Mouse (Mus musculus): Measurements from ENCODE around the gene Palld.

Gene Palld

GRCm38 (mm10) chr8:61685280-61685679, 217.2 kb downstream of the Palld start:
- no peak for DNase-seq (ENCODE audit: low spot score in 2 of 2)

- DNase-seq (ENCODE audit: low spot score in 2 of 2), result no peak
Measured at GRCm38 (mm10) chr8:61684280-61684939, 218.1 kb downstream of the Palld start.

- no peak for DNase-seq (ENCODE audit: low spot score in 2 of 2)
Measured at GRCm38 (mm10) chr8:61682902-61683301, 219.6 kb downstream of the Palld start.

- no peak for DNase-seq (ENCODE audit: low spot score in 2 of 2)
Measured at GRCm38 (mm10) chr8:61681217-61681616, 221.3 kb downstream of the Palld start.

GRCm38 (mm10) chr8:61677227-61677626, 225.3 kb downstream of the Palld start:
- no peak for DNase-seq (ENCODE audit: low spot score in 2 of 2)

- no peak for DNase-seq (ENCODE audit: low spot score in 2 of 2)
Measured at GRCm38 (mm10) chr8:61671151-61671550, 231.3 kb downstream of the Palld start.

GRCm38 (mm10) chr8:61670376-61670775, 232.1 kb downstream of the Palld start:
- no peak for DNase-seq (ENCODE audit: low spot score in 2 of 2)

GRCm38 (mm10) chr8:61666919-61667318, 235.6 kb downstream of the Palld start:
- DNase-seq (ENCODE audit: low spot score in 2 of 2), result no peak

- DNase-seq (ENCODE audit: low spot score in 2 of 2), result no peak
Measured at GRCm38 (mm10) chr8:61665021-61665420, 237.5 kb downstream of the Palld start.

GRCm38 (mm10) chr8:61664162-61664561, 238.3 kb downstream of the Palld start:
- DNase-seq (ENCODE audit: low spot score in 2 of 2), result no peak

- DNase-seq (ENCODE audit: low spot score in 2 of 2), result no peak
Measured at GRCm38 (mm10) chr8:61662829-61663228, 239.7 kb downstream of the Palld start.

- peak in 1 of 2 experiments; percentile 14 for DNase-seq (ENCODE audit: low spot score in 2 of 2)
Measured at GRCm38 (mm10) chr8:61661611-61662010, 240.9 kb downstream of the Palld start.

- DNase-seq (ENCODE audit: low spot score in 2 of 2), result no peak
Measured at GRCm38 (mm10) chr8:61660961-61661360, 241.5 kb downstream of the Palld start.

- DNase-seq (ENCODE audit: low spot score in 2 of 2), result no peak
Measured at GRCm38 (mm10) chr8:61651955-61652354, 250.5 kb downstream of the Palld start.

GRCm38 (mm10) chr8:61646195-61646835, 256.2 kb downstream of the Palld start:
- DNase-seq (ENCODE audit: low spot score in 2 of 2), result no peak

GRCm38 (mm10) chr8:61645642-61646041, 256.8 kb downstream of the Palld start:
- no peak for DNase-seq (ENCODE audit: low spot score in 2 of 2)

GRCm38 (mm10) chr8:61643215-61643614, 259.3 kb downstream of the Palld start:
- DNase-seq (ENCODE audit: low spot score in 2 of 2), result no peak

GRCm38 (mm10) chr8:61642358-61642847, 260.1 kb downstream of the Palld start:
- no peak for DNase-seq (ENCODE audit: low spot score in 2 of 2)

- no peak for DNase-seq (ENCODE audit: low spot score in 2 of 2)
Measured at GRCm38 (mm10) chr8:61639596-61639995, 262.9 kb downstream of the Palld start.

GRCm38 (mm10) chr8:61639008-61639407, 263.5 kb downstream of the Palld start:
- DNase-seq (ENCODE audit: low spot score in 2 of 2), result no peak

GRCm38 (mm10) chr8:61637736-61638135, 264.8 kb downstream of the Palld start:
- no peak for DNase-seq (ENCODE audit: low spot score in 2 of 2)

- DNase-seq (ENCODE audit: low spot score in 2 of 2), result no peak
Measured at GRCm38 (mm10) chr8:61634811-61635210, 267.7 kb downstream of the Palld start.

GRCm38 (mm10) chr8:61632331-61632730, 270.2 kb downstream of the Palld start:
- DNase-seq (ENCODE audit: low spot score in 2 of 2), result no peak
